Mouse (Mus musculus) large intestine, adult 2 months (tissue): ENCODE results near the gene Glod4. TPM values are rescaled to one million over a fixed set of nuclear protein-coding genes. Genes with fewer than 3 reads are reported as not detected.

Experiments
- DNase-seq: peaks from one replicate; pipeline ENCODE4 v3.0.0-alpha.2; 2012; ENCODE audit warnings: low read depth, low spot score
- WGBS: fragments of 180-500 bp; shearing (Covaris S2); methylation state at CpG from one replicate; pipeline ENCODE4 v1.1.7; 2018; 5-methylcytosine and 5-hydroxymethylcytosine counted together
- polyA plus RNA-seq: library from polyadenylated mRNA; depleted of rRNA; stranded (reverse); fragments of >200 nt; gene quantifications from 2 replicates; pipeline ENCODE4 v1.2.3, GENCODE M21; 2012; rRNA removed

Glod4 gene
- 8.0 and 9.2 TPM in 2 replicates for polyA plus RNA-seq

DNA sequence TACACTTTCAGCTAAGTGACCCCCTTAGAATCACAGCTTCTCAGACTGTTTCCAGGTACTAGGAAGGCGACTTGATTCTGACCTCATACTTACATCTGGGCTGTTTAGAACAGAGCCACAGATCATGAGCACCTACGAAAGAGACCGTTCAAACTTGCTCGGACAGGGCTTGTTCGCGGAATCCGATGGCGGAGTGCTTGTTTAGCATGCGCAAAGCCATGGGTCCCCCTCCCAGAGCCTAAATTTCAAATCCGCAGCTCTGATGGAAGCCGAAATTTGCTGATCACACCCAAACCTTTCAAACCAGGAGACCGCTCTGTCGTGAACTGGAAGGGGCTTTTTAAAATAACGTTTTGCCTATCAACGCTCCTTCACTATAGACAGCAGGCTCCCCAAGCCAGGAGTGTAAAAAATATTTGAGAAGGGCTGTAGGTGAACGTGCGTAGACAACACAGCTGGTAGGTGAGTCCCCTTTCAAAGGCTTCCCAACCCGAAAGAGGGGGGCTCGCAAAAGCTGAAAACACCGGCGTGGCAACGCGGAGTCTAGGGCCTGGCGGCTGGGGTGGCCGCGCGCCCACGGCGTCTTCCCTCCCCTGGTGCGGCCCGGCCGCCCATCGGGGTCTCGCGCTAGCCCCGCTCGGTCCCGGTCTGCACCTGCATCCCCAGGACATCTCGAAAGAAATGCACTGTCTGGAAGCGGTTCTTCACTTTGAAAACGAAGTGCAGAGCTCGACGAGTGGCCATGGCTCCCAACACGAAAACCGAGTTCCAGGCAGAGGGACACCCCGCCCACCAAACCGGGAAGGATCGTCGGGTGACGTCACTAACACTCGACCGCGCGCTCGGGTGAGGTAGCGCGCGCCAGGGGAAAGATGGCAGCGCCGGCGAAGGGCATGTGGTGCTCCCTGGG, at the start of gene Glod4, which contains the start of gene Mrm3:
Gene Glod4, minus strand, starts transcription at position 825 of the 910 bp plus-strand sequence.
Gene Mrm3, plus strand, starts transcription at position 815 of the 910 bp plus-strand sequence.
- WGBS, result under 1% methylated on average over 61 of the region's 61 CpGs
- DNase-seq, result peak; percentile 60

DNA sequence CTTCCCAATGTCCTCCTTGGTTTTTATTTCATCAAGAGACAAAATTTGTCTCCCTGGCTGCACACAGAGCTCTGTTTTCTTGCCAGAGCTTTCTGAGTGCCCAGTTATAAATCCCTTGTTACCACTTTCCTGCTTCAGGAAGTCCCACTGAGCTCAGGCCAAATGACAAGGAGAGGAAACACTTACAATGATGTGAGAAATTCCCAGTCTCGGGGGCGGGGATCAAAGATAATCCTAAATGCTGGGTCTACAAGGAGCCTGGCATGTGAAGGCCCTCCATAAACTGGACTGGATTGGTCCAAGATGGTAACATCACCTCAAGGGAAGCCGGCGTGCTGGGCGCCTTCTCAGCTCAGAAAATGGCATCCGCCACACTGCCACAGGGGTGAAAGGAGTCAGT, 49.3 kb upstream of the Glod4 start:
- 74% methylated on average over 6 of the region's 6 CpGs for WGBS
- no peak for DNase-seq

DNA sequence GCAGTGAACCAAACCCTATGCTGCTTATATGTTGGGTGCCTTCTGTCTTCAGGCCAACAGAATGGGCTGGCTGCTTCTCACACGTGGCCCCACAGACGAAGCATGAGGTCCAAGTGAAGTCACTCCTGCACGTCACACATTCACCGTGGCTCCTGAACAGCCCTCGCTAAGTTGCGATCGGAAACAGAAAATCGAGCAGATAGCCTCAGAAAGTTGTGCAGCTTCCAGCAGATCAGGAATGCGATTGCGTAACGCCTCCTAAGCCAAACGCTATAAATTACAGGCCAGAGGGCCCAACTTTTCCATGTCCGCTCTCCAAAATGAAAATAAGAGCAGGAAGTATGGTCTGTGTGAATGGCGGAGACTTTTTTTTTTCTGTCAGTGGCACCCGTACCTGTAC, 48.9 kb upstream of the Glod4 start:
- no peak for DNase-seq

DNA sequence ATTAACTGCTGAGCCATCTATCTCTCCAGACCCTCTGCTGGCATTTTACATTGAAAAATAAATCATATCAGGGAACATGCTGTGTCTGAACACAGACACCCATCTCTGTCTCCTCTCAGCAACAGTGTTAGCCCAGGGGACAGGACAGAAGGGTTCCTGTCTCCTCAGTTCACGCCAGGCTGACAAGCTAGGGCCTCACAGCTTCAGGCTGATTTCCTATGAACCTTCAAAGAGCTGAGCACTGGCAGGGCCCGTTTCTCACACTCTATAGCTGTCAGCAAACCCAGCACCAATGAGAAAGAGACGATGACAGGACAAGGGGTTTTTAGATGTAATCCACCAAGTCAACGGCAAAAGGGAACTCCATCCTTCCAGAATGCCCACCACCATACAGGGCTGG, 48.4 kb upstream of the Glod4 start:
- DNase-seq, result no peak

More for the DNA sequence above, 48.9 kb upstream of the Glod4 start:
- WGBS, result 26% methylated on average over 15 of the region's 15 CpGs

DNA sequence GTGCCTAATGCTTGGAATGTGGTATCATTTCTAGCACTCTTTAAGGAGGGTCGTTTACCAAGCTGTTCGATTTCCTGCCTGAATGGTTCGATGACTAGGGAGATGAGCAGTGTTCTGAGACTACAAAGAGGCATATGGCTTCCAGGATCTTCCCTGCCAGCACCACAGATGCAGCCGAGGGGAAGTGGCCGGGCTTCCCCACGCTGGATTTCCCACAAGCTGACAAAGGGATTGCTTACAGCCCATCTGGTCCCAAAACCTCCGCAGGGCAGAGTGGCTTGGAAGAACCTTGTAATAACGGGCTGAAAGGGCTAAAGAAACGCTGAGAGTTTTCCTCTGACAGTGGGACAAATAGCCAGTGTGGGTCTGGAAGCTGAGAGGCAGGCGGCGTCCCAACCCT, 46.8 kb upstream of the Glod4 start:
- no peak for DNase-seq
- 55% methylated on average over 11 of the region's 11 CpGs for WGBS

More for the DNA sequence above, 48.4 kb upstream of the Glod4 start:
- 84% methylated on average over 4 of the region's 4 CpGs for WGBS

DNA sequence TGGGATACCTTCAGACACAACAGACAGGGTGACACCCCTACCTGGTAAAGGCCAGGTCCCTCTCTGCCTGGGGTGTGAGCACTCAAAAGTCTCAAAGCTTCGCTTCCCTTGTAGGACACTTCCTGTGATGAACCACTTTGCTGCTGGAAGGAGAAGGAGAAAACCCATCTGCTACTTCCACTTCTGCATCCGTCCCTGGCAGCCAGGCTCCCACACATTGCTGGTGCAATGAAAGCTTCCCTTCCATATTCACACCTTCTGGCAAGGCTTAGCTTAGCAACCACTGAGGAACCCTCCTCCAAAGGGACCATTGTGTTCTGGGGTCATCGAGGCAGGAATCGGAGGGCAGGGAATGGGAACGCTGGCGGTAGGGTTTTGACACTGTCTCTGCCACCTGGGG, 45.1 kb upstream of the Glod4 start:
- WGBS, result 92% methylated on average over 6 of the region's 6 CpGs

DNA sequence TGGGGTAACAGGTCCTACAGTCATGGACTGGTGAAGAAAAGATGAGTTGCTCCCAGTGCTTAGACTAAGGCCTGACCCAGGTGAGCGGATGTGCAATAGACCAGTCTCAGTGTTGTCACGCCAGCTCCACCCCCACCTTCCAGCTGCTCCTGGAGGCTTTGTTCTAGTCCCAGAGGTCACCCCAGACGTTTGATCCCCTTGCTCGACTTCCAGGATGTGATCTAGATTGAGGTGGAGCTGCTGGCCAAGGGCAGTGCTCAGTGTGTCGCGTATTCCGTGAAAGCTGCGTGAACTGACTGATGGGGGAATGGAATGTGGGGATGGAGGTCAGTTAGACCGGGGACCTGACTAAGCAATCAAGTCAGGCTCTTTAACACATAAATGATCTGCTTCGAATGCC, 43.8 kb upstream of the Glod4 start:
- WGBS, result 62% methylated on average over 10 of the region's 10 CpGs
- DNase-seq, result no peak

More for the DNA sequence above, 45.1 kb upstream of the Glod4 start:
- DNase-seq, result no peak

DNA sequence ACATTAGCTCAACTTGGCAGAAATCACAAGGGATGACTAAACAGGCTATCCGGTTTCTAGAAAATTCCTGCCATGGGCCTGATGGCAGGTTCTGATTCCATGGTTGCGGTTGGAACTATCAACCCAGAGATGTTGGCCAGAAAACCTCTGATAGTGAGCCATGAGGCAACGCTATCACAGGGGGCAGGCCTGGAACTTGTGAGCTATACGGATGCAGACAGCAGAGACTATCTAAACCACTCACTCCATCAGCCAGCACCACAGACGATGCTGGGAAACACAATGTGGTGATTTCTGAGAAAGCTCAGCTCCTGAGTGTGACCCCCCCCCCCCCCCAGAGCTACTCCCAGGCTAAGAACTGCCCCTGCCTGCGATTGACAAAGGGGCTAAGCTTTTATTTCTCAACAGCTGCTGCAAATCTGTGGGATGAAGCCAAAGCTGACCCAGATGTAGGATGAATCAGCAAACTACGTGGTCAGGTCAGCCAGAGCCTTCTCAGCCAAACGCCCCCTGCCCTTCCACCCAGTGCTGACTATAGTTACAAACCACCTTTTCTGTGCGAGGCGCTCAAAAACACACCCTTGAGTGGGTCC, 43.1 kb upstream of the Glod4 start:
- WGBS, result 64% methylated on average over 10 of the region's 10 CpGs
- DNase-seq, result no peak

DNA sequence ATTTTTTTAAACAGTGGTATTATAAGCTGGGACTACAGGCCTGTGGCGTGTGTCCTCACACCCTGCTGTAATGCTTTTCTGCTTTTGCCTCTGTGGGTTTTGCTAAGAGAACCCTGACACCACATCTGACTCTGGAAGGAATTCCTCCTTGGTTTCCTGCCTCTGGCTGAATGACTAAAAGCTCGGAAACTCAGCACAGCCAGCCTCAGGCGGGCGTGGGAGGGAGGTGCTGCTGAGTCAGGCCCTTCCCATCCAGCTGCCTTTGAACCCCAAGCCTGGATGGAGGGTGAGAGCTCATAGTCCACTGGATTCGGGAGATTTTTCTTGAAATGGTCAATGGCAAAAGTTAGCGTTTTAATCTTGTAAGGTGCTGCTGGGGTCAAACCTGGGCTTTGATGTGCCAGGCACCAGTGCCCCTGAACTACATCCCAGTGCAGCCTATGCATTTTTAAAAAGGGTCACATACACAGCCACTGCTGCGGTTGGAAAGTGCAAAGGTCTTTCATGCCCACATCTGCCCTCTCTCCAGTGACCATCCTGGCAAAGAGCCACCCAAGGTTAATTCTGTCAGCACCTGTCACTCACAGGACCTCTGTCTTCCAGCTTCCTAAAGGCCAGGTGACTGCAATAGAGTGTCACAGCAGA, 42.0 kb upstream of the Glod4 start:
- no peak for DNase-seq
- 24% methylated on average over 7 of the region's 7 CpGs for WGBS

DNA sequence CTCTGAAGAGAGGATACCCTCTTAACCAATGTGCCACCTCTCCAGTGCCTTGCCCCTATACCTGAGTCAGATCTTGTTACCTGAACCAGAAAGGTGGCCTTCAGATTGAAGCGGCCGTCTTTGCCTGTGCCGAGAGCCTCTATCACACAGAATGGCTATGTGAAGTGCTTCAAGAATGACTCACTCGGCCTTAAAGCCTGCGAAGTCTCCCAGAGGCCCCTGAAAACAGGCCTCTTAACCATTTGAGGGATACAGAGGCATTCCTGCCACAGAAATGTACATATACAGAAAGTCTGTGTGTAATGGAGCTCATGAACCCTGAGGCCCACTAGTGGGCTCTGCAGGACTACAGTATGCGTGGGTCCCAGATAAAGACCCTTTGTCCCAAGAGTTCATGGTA, 40.3 kb upstream of the Glod4 start:
- 78% methylated on average over 6 of the region's 6 CpGs for WGBS
- no peak for DNase-seq

DNA sequence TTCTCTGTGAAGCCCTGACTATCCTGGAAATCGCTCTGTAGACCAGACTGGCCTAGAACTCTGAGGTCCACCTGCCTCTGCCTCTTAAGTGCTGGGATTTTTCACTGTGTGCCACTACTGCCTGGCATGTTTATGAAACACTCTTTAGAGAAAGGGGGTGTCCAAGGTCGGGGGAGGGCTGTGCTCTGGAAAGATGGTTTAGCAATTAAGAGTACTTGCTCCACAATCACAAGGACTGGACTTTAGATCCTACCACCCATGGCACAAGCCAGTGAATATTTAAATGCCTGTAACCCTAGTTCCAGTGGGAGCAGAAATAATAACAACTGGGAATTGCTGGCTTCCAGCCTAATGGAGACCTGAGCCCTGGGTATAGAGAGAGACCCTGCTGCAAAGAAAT, 36.4 kb upstream of the Glod4 start:
- 32% methylated on average over 2 of the region's 2 CpGs for WGBS
- DNase-seq, result no peak

DNA sequence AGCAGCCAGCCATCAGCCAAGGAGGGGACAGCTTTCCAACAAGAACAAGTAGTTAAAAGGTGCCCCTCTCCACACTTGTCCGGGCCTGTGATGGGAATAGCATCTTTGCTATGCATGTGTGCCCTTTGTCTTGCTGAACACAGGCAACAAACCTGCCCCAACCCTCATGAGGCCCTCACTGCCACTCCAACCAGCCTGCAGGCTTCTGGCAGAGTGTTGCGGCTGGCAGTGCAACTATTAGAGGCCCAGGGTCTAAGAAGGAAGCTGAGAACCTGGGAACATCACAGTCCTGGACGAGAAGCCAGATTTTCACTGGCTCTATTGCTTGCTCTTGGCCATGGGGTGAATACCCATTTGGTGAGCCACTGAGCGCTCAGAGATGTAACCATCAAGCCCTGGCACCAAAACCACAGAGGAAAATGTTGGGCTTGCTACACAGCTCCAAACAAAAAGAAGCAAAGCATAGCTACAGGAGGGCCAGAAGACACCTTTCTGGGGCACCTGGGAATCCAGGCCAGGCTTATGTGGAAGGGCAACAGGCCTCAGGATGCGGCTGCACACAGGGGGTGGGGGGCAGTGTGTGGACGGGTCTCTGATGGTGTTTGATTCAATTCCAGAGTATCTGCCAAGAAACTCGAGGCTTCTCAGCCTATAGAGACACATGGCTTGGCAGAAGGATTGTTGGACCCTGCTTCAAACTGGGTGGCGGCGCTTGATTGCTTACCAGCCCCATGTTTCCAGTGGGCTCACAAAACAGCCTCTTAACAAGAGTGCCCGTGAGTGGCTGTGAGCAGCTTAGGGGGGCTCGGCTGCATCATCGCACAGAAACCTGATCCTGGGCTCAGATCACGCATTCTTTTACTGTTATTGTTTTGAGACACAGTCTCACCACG, 35.7 kb upstream of the Glod4 start:
- DNase-seq, result no peak
- WGBS, result 74% methylated on average over 14 of the region's 14 CpGs

DNA sequence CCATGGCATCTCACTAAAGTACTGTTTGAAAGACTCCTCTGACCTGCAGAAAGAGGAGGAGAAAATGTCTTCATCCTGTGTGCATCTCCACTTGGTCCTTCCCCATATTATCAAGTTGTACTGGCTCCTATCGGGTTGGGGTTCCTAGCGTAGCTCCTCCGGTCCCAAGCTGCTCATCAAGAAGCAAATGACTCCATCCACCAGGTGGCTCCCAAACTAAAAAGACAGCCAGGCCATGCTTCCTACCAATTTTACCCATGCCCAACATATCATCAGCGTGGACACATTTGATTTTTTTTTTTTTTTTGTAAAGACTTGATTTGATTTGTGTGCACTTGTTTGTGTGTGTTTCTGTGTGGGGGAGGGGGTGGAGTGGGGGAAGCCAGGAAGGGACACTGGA, 28.9 kb upstream of the Glod4 start:
- DNase-seq, result no peak
- 75% methylated on average over 4 of the region's 4 CpGs for WGBS

DNA sequence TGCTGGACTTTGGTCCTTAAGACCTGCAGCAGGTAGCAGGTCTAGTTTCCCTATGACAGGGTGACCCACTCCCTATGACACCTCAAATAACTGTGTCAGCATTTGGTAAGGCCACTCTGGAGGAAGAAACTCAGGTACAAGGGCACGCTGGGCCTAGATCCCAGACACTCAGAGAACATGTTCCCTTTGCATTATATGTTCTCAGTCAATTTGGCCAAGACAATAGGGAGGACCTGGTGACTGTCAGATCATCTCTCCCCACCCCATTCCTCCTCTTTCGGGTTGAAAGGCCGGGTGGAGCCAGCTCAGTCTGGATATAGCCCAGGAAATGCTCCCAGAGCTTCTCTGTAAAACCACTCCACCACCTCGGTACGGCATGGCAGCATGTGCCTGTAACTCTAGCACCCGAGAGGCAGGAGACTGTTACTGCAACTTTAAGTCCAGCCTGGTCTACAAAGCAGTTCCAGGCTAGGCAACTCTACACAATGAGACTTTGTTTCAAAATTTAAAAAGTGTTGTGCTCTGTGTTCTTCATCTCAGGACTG, 25.1 kb upstream of the Glod4 start:
- DNase-seq, result no peak
- 60% methylated on average over 6 of the region's 6 CpGs for WGBS

DNA sequence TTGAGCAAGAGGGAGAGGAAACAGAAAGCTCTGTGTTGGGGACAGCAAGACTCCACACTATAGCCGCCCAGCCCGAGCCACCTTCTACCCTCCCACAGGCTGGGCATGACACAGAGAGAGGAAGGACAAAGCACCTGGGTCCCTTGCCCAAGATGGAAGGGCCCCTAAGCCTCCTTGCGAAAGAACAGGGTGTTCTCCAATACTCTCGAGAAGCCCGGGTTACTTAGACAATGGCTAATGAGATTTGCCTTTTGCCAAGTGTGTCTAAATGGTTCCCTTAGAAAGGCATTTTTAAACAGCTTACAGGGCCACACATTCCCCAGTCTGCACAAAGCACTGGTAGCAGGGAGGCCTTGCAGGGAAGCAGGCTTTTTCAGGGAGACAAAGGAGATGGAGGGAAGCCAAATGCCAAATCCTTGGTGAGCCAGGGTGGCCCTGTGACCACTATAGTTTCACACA, 24.5 kb upstream of the Glod4 start:
- 61% methylated on average over 5 of the region's 5 CpGs for WGBS
- DNase-seq, result no peak

DNA sequence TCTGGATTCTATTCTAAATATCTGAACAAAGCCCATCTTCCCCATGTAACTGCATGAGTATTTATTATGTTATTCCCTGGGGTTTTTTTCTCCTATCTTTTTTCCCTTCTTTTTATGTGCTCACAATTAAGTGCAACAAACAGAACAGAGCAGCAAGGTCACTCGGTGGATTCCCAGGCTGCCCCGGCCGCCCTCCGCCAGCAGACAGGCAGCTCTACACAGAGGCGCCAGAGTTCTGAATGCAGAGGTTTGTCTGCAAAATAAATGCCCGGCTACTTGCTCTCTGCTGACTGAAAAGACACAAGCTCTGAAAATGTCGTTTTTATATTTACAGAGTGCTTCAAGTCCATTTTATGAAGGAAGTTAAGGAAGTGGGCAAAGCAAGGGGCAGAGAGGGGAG, 24.0 kb upstream of the Glod4 start:
- WGBS, result 64% methylated on average over 7 of the region's 7 CpGs
- DNase-seq, result no peak

DNA sequence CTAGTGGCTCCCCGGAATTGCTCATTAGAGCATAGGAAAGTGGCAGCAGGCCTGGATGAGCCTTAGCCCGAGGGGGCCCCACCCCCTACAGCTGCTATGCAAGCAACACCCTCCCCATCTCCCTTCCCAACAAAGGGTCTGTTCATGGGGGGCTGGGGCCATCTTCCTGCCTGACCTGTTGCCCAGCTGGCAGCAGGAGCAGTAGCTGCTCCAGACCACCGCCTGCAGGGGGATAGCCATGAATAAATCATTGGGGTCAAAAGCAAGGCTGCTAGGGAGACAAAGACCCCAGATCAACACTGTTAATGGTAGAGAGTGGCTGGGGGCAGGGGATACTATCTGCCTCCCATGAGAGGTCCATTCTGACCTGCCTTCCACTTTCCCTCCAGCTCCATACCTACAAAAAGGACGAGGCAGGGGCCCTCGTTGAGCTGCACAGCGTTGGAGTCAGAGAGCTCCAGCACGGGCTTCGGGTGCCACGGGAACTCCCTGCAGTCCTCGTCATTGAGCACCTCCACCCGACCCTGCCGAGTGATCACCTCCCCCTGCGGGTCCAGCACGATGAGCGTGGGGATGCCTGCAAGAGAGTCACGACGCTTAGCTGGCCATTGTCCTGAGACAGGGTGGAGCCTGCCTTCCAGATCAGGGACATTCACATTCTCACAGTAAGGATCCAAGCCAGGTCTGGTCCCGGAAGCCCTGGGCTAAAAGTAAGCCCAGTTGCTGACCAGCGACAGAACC, 19.3 kb upstream of the Glod4 start:
- no peak for DNase-seq
- 38% methylated on average over 19 of the region's 19 CpGs for WGBS

DNA sequence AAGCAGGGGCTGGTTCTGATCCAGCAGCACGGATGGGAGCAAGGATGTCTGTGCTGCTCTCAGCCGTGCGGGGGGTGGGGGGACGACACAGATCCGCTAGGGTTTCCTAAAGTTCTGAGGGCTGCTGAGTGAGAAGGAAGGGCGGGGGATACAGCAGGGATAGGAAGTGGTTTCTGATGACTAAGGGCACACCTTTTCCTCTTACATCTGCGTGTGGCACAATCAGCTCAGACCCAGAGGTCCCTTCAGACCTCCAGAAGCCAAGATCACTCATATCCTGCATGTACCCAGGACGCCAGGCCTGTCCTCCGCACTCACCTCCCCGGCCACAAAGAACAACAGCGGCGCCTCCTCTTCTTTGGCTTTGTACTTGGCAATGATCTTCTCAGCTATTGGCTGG, 17.7 kb upstream of the Glod4 start:
- no peak for DNase-seq
- WGBS, result 73% methylated on average over 12 of the region's 12 CpGs
